Mouse (Mus musculus) CH12.LX (cell line): Measurements from ENCODE around the gene Il9.

ENCODE experiments used
- BHLHE40 ChIP-seq: IDR thresholded peaks from 2 replicates; pipeline ENCODE4 v1.6.1; 2011; ENCODE audit warnings: mild to moderate bottlenecking, low read depth, low read length, improper control_type of control experiment
- CTCF ChIP-seq, 2 experiments: IDR thresholded peaks in 1 of 2; conservative IDR thresholded peaks in 1 of 2; 2 replicates each; pipeline ENCODE4 v1.5.1; 2011 to 2012; ENCODE audit warnings: low read depth in 2 of 2, low read length in 2 of 2, improper control_type of control experiment in 1 of 2, inconsistent platforms in 1 of 2, mild to moderate bottlenecking in 1 of 2, moderate library complexity in 1 of 2
- HCFC1 ChIP-seq: IDR thresholded peaks from 2 replicates; pipeline ENCODE4 v1.6.1; 2012; ENCODE audit warnings: low read depth, mild to moderate bottlenecking, inconsistent platforms, low read length, improper control_type of control experiment
- JUND ChIP-seq: conservative IDR thresholded peaks from 2 replicates; pipeline ENCODE4 v1.6.1; 2011; ENCODE audit warnings: low read depth, low read length, improper control_type of control experiment
- MEF2A ChIP-seq: IDR thresholded peaks from 2 replicates; pipeline ENCODE4 v1.6.1; 2014; ENCODE audit warnings: low read depth, mild to moderate bottlenecking, inconsistent platforms, low read length, improper control_type of control experiment, borderline replicate concordance
- MXI1 ChIP-seq: IDR thresholded peaks from 2 replicates; pipeline ENCODE4 v1.6.1; 2011; ENCODE audit warnings: mild to moderate bottlenecking, low read depth, low read length, improper control_type of control experiment
- MYC ChIP-seq: IDR thresholded peaks from 2 replicates; pipeline ENCODE4 v1.6.1; 2011; ENCODE audit warnings: low read depth, mild to moderate bottlenecking, improper control_type of control experiment, low read length
- NELFE ChIP-seq: IDR thresholded peaks from 2 replicates; pipeline ENCODE4 v1.6.1; 2011; ENCODE audit warnings: low read depth, low read length, improper control_type of control experiment
- POLR2A ChIP-seq: IDR thresholded peaks from 2 replicates; pipeline ENCODE4 v1.6.1; 2011; ENCODE audit warnings: low read depth, mild to moderate bottlenecking, improper control_type of control experiment, low read length
- POLR2AphosphoS2 ChIP-seq: IDR thresholded peaks from 2 replicates; pipeline ENCODE4 v1.6.1; 2011; ENCODE audit warnings: low read depth, low read length, improper control_type of control experiment
- SIN3A ChIP-seq: IDR thresholded peaks from 2 replicates; pipeline ENCODE4 v1.6.1; 2012; ENCODE audit warnings: low read length, improper control_type of control experiment, inconsistent platforms
- SMC3 ChIP-seq: IDR thresholded peaks from 2 replicates; pipeline ENCODE4 v1.6.1; 2011; ENCODE audit warnings: low read depth, low read length, improper control_type of control experiment
- TCF12 ChIP-seq: IDR thresholded peaks from 2 replicates; pipeline ENCODE4 v1.6.1; 2014; ENCODE audit warnings: low read depth, mild to moderate bottlenecking, inconsistent platforms, low read length, improper control_type of control experiment
- ZNF384 ChIP-seq: IDR thresholded peaks from 2 replicates; pipeline ENCODE4 v1.6.1; 2012; ENCODE audit warnings: low read depth, low read length, improper control_type of control experiment, inconsistent platforms

GRCm38 (mm10) chr13:56522821-56523167 is 40.7 kb upstream of the Il9 start:
- TF ChIP-seq JUND, result no peak
- TF ChIP-seq CTCF (conservative IDR thresholded peaks at IDR 0.05 in 1 of 2, IDR thresholded peaks at IDR 0.05 in 1 of 2; ENCODE audit: low read depth in 2 of 2, low read length in 2 of 2), result no peak
- TF ChIP-seq BHLHE40, result no peak
- TF ChIP-seq MYC, result no peak
- no peak for TF ChIP-seq ZNF384
- no peak for TF ChIP-seq TCF12
- TF ChIP-seq MEF2A, result no peak
- no peak for TF ChIP-seq POLR2A
- TF ChIP-seq MXI1, result no peak
- TF ChIP-seq SMC3, result no peak
- no peak for TF ChIP-seq POLR2AphosphoS2
- TF ChIP-seq HCFC1, result no peak
- no peak for TF ChIP-seq NELFE
- TF ChIP-seq SIN3A, result no peak
